Mouse (Mus musculus): ENCODE measurements around the gene Qars. TPM values are rescaled to one million over a fixed set of nuclear protein-coding genes. Genes with fewer than 3 reads are reported as not detected.

Gene Qars
- total RNA-seq, 1 experiment from 2014 or later, result 150 TPM

GRCm38 (mm10) chr9:108483051-108483790 is 24.3 kb upstream of the Qars start:
- no peak for ATAC-seq (replicated peaks in 1 of 2; ENCODE audit: insufficient read depth in 1 of 2, low FRiP score in 2 of 2, low TSS enrichment in 1 of 2, low read depth in 1 of 2, poor library complexity in 2 of 2, severe bottlenecking in 2 of 2)

GRCm38 (mm10) chr9:108484021-108484420 is 23.5 kb upstream of the Qars start:
- no peak for ATAC-seq (replicated peaks in 1 of 2; ENCODE audit: insufficient read depth in 1 of 2, low FRiP score in 2 of 2, low TSS enrichment in 1 of 2, low read depth in 1 of 2, poor library complexity in 2 of 2, severe bottlenecking in 2 of 2)

- no peak for ATAC-seq (replicated peaks in 1 of 2; ENCODE audit: insufficient read depth in 1 of 2, low FRiP score in 2 of 2, low TSS enrichment in 1 of 2, low read depth in 1 of 2, poor library complexity in 2 of 2, severe bottlenecking in 2 of 2)
Measured at GRCm38 (mm10) chr9:108485301-108485875, 22.1 kb upstream of the Qars start.

- ATAC-seq (replicated peaks in 1 of 2; ENCODE audit: insufficient read depth in 1 of 2, low FRiP score in 2 of 2, low TSS enrichment in 1 of 2, low read depth in 1 of 2, poor library complexity in 2 of 2, severe bottlenecking in 2 of 2), result no peak
Measured at GRCm38 (mm10) chr9:108486973-108487530, 20.5 kb upstream of the Qars start.

GRCm38 (mm10) chr9:108488403-108488802 is 19.1 kb upstream of the Qars start:
- no peak for ATAC-seq (replicated peaks in 1 of 2; ENCODE audit: insufficient read depth in 1 of 2, low FRiP score in 2 of 2, low TSS enrichment in 1 of 2, low read depth in 1 of 2, poor library complexity in 2 of 2, severe bottlenecking in 2 of 2)

GRCm38 (mm10) chr9:108489215-108489614 is 18.3 kb upstream of the Qars start:
- ATAC-seq (replicated peaks in 1 of 2; ENCODE audit: insufficient read depth in 1 of 2, low FRiP score in 2 of 2, low TSS enrichment in 1 of 2, low read depth in 1 of 2, poor library complexity in 2 of 2, severe bottlenecking in 2 of 2), result no peak

GRCm38 (mm10) chr9:108489702-108490558 is 17.6 kb upstream of the Qars start:
- no peak for ATAC-seq (replicated peaks in 1 of 2; ENCODE audit: insufficient read depth in 1 of 2, low FRiP score in 2 of 2, low TSS enrichment in 1 of 2, low read depth in 1 of 2, poor library complexity in 2 of 2, severe bottlenecking in 2 of 2)

GRCm38 (mm10) chr9:108490559-108491285 is 16.8 kb upstream of the Qars start, which contains the start of gene Usp19:
TSS of gene Usp19 (plus strand) at chr9:108490602.
- ATAC-seq (replicated peaks in 1 of 2; ENCODE audit: insufficient read depth in 1 of 2, low FRiP score in 2 of 2, low TSS enrichment in 1 of 2, low read depth in 1 of 2, poor library complexity in 2 of 2, severe bottlenecking in 2 of 2), result peak; percentile 85 to 88

- no peak for ATAC-seq (replicated peaks in 1 of 2; ENCODE audit: insufficient read depth in 1 of 2, low FRiP score in 2 of 2, low TSS enrichment in 1 of 2, low read depth in 1 of 2, poor library complexity in 2 of 2, severe bottlenecking in 2 of 2)
Measured at GRCm38 (mm10) chr9:108491286-108491580, 16.3 kb upstream of the Qars start.

- peak; percentile 61 to 72 for ATAC-seq (replicated peaks in 1 of 2; ENCODE audit: insufficient read depth in 1 of 2, low FRiP score in 2 of 2, low TSS enrichment in 1 of 2, low read depth in 1 of 2, poor library complexity in 2 of 2, severe bottlenecking in 2 of 2)
Measured at GRCm38 (mm10) chr9:108492043-108492750, 15.3 kb upstream of the Qars start.

GRCm38 (mm10) chr9:108493246-108493645 is 14.3 kb upstream of the Qars start:
- ATAC-seq (replicated peaks in 1 of 2; ENCODE audit: insufficient read depth in 1 of 2, low FRiP score in 2 of 2, low TSS enrichment in 1 of 2, low read depth in 1 of 2, poor library complexity in 2 of 2, severe bottlenecking in 2 of 2), result no peak

- ATAC-seq (replicated peaks in 1 of 2; ENCODE audit: insufficient read depth in 1 of 2, low FRiP score in 2 of 2, low TSS enrichment in 1 of 2, low read depth in 1 of 2, poor library complexity in 2 of 2, severe bottlenecking in 2 of 2), result no peak
Measured at GRCm38 (mm10) chr9:108494146-108494825, 13.2 kb upstream of the Qars start.

GRCm38 (mm10) chr9:108494905-108495304 is 12.6 kb upstream of the Qars start:
- ATAC-seq (replicated peaks in 1 of 2; ENCODE audit: insufficient read depth in 1 of 2, low FRiP score in 2 of 2, low TSS enrichment in 1 of 2, low read depth in 1 of 2, poor library complexity in 2 of 2, severe bottlenecking in 2 of 2), result no peak

GRCm38 (mm10) chr9:108499231-108499630 is 8.3 kb upstream of the Qars start:
- ATAC-seq (replicated peaks in 1 of 2; ENCODE audit: insufficient read depth in 1 of 2, low FRiP score in 2 of 2, low TSS enrichment in 1 of 2, low read depth in 1 of 2, poor library complexity in 2 of 2, severe bottlenecking in 2 of 2), result no peak

- no peak for ATAC-seq (replicated peaks in 1 of 2; ENCODE audit: insufficient read depth in 1 of 2, low FRiP score in 2 of 2, low TSS enrichment in 1 of 2, low read depth in 1 of 2, poor library complexity in 2 of 2, severe bottlenecking in 2 of 2)
Measured at GRCm38 (mm10) chr9:108499943-108500342, 7.6 kb upstream of the Qars start.

GRCm38 (mm10) chr9:108506901-108507300 is 605 bp upstream of the Qars start:
- ATAC-seq (replicated peaks in 1 of 2; ENCODE audit: insufficient read depth in 1 of 2, low FRiP score in 2 of 2, low TSS enrichment in 1 of 2, low read depth in 1 of 2, poor library complexity in 2 of 2, severe bottlenecking in 2 of 2), result no peak

All from hematopoietic stem cell, adult 5-6 weeks (primary cell).